Mouse (Mus musculus): ENCODE measurements at regions not wholly inside any gene's neighbourhood (a gene's known extent, or its start where the extent isn't known, plus 50 kb on each side); places are given as distances from the start of the nearest gene placed in this dataset.

- DNase-seq: no peak
Measured at GRCm38 (mm10) chr6:98748618-98749017, 406.1 kb upstream of the Gm765 start.

- no peak for DNase-seq
Measured at GRCm38 (mm10) chr6:98746976-98747375, 404.4 kb upstream of the Gm765 start.

GRCm38 (mm10) chr6:98740447-98740846, 397.9 kb upstream of the Gm765 start:
- DNase-seq: no peak

- no peak for DNase-seq
Measured at GRCm38 (mm10) chr6:98731010-98731530, 388.5 kb upstream of the Gm765 start.

GRCm38 (mm10) chr6:98726605-98727144, 384.1 kb upstream of the Gm765 start:
- no peak for DNase-seq

- no peak for DNase-seq
Measured at GRCm38 (mm10) chr6:98704887-98705622, 362.5 kb upstream of the Gm765 start.

GRCm38 (mm10) chr6:98697571-98697970, 355.0 kb upstream of the Gm765 start:
- DNase-seq: no peak

- no peak for DNase-seq
Measured at GRCm38 (mm10) chr6:98693411-98693810, 350.9 kb upstream of the Gm765 start.

GRCm38 (mm10) chr6:98690133-98690532, 347.6 kb upstream of the Gm765 start:
- DNase-seq: no peak

GRCm38 (mm10) chr6:98689395-98689794, 346.8 kb upstream of the Gm765 start:
- DNase-seq: no peak

- DNase-seq: no peak
Measured at GRCm38 (mm10) chr6:98688624-98689023, 346.1 kb upstream of the Gm765 start.

GRCm38 (mm10) chr6:98666388-98666989, 323.9 kb upstream of the Gm765 start:
- DNase-seq: no peak

- no peak for DNase-seq
Measured at GRCm38 (mm10) chr6:98651827-98652226, 309.3 kb upstream of the Gm765 start.

- DNase-seq: no peak
Measured at GRCm38 (mm10) chr6:98651315-98651714, 308.8 kb upstream of the Gm765 start.

GRCm38 (mm10) chr6:98640316-98640715, 297.8 kb upstream of the Gm765 start:
- no peak for DNase-seq

- DNase-seq: no peak
Measured at GRCm38 (mm10) chr6:98635816-98636215, 293.3 kb upstream of the Gm765 start.

GRCm38 (mm10) chr6:98632278-98633063, 289.9 kb upstream of the Gm765 start:
- DNase-seq: peak; percentile 44

GRCm38 (mm10) chr6:98631269-98631668, 288.7 kb upstream of the Gm765 start:
- DNase-seq: no peak

GRCm38 (mm10) chr6:98629646-98630045, 287.1 kb upstream of the Gm765 start:
- DNase-seq: peak; percentile 20

- DNase-seq: no peak
Measured at GRCm38 (mm10) chr6:98626435-98626834, 283.9 kb upstream of the Gm765 start.

GRCm38 (mm10) chr6:98620886-98621285, 278.3 kb upstream of the Gm765 start:
- no peak for DNase-seq

GRCm38 (mm10) chr6:98613030-98613429, 270.5 kb upstream of the Gm765 start:
- DNase-seq: no peak

GRCm38 (mm10) chr6:98609133-98609532, 266.6 kb upstream of the Gm765 start:
- DNase-seq: peak; percentile 18
